Mouse (Mus musculus) bone marrow, adult 2 months (tissue): ENCODE measurements around the gene Ercc1.

Source experiments
- CTCF ChIP-seq: fragments of 200-500 bp; IDR thresholded peaks from 2 replicates; pipeline ENCODE4 v1.5.1; 2011; ENCODE audit warnings: low read length, control low read depth; ENCODE audit not compliant: control insufficient read depth, insufficient read depth
- POLR2A ChIP-seq: fragments of 200-500 bp; IDR thresholded peaks from 2 replicates; pipeline ENCODE4 v1.6.1; 2011; ENCODE audit warnings: low read depth, mild to moderate bottlenecking, control low read depth, low read length, borderline replicate concordance; ENCODE audit not compliant: control insufficient read depth

- TF ChIP-seq POLR2A (no peak), CTCF (no peak)
These were observed 23.1 kb upstream of the Ercc1 start for GRCm38 (mm10) chr7:19321464-19321863.
